Mouse (Mus musculus) liver, adult (tissue): Measurements from ENCODE around the gene Gm20388.

Experiments
- GATA4 ChIP-seq: IDR thresholded peaks from 2 replicates; pipeline ENCODE4 v1.6.1; 2014; ENCODE audit warnings: mild to moderate bottlenecking, low read length; ENCODE audit not compliant: insufficient replicate concordance

Gene Gm20388

DNA sequence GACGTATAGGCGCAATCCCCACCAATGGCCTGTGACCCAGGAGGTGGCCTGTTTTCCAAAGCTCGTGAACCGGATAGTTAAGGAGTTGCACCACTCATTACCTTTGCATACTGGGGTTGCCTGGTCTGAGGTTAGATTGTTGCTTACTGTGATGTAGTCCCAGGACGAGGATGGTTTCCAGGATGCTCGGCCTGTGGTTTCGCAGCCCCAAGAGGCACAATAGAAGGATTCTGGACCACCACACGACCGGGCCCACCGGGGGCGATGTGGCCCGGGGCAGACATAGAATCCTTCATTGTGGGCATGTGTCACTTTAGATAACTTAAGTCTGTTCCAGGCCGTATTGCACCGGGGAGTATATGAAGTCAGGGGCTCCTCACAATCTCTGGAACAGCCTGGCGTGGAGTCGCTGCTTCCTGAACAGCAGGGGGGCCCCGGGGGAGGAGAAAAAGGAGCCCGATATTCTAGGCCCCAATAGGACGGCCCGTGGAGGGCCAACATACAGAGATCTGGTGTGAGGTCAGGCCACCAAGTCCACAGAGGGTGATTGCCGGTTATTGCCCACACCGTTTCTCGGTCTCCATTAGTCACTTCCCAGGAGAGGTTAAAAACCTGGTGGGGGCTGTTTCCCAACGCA is 3517.1 kb downstream of the Gm20388 start:
- no peak for TF ChIP-seq GATA4

DNA sequence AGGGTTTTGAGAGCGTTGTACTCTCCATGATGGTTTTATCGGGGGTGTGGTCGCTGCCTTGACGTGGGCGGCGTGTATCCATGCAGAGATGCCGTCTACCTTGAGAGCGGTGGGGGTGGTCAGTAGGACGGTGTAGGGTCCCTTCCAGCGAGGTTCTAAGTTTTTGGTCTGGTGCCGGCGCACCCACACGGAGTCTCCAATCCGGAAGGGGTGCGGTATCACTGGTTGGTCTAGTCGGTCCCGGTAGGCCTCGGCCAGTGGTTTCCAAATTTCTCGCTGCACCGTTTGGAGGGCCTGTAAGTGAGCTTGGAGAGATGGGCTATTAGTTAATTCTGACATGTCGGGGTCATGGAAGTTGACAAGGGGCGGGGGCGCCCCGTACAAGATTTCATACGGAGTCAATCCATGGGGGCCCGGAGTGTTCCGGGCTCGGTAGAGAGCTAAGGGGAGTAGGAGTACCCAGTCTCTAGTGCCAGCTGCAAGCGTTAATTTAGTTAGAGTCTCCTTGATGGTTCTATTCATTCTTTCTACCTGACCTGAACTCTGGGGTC is 3517.8 kb downstream of the Gm20388 start:
- no peak for TF ChIP-seq GATA4

DNA sequence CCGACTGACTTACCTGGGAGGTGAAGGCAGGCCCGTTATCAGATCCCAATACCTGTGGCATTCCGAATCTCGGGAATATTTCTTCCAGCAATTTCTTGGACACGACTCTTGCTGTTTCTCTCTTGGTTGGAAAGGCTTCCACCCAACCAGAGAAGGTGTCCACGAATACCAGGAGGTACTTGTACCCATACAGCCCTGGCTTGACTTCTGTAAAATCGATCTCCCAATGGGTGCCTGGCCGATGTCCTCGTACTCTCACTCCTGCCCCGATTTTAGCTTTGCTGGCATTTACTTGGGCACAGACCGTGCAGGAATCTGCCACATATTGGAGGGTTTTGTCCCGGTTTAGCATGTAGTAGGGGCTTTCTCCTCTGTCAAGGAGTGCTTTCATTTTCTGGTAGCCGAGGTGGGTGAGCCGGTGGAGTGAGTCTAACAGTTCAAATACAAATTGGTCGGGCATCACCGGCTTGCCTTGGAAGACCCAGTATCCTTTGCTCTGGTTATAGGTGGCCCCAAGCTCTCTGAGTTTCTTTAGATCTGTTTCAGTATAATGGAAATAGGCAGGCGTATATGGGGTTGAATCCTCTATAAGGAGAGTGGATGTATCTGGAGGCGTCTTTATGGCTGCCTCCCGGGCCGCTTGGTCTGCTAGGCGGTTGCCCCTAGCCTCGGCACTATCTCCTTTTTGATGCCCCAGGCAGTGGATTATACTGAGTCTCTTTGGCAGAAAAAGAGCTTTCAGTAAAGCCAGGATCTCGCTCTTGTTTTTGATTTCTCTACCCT is 3518.5 kb downstream of the Gm20388 start:
- no peak for TF ChIP-seq GATA4

DNA sequence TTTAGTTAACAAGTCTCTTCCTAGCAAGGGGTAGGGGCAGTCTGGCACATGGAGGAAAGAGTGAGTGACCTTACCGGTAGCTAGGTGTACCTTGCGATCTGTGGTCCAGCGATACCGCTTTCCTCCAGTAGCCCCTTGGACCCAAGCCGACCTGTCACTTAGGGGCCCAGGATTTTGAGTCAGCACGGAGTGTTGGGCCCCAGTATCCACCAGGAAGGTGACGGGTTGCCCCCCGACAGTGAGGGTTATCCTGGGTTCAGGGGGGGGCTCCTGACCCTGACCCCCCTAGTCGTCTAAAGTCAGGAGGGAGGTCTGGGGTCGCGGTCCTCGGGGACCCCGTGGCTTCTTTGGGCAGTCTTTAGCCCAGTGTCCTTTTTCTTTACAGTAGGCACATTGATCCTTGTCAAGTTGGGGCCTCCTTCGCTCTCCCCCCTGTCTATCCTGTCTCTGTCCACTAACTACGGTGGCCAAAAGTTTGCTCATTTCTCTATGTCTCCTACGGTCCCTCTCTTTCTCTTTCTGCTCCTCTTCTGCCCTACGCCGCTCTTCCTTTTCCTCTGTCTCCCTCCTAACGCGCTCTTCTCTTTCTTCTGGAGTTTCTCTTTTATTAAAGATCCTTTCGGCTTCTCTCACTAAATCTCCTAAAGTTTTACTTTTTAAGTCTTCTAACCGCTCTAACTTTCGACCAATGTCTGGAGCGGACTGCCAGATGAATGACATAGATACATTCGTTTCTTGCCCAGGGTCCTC is 3521.2 kb downstream of the Gm20388 start:
- TF ChIP-seq GATA4: no peak

DNA sequence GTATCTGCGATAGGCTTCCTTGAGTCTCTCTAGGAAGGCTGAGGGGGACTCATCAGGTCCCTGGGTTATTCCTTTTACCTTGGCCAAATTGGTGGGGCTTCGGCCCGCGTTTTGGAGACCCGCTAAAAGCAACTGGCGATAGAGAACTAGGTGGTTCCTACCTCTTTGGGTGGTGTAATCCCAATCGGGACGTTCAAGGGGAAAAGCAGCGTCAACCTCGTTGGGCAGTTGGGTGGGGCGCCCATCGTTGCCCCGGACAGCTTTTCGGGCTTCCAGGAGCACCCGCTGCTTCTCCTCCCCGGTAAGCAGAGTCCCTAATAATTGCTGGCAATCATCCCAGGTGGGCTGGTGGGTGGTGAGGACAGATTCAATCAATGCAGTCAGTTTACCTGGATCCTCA is 3521.7 kb downstream of the Gm20388 start:
- no peak for TF ChIP-seq GATA4

DNA sequence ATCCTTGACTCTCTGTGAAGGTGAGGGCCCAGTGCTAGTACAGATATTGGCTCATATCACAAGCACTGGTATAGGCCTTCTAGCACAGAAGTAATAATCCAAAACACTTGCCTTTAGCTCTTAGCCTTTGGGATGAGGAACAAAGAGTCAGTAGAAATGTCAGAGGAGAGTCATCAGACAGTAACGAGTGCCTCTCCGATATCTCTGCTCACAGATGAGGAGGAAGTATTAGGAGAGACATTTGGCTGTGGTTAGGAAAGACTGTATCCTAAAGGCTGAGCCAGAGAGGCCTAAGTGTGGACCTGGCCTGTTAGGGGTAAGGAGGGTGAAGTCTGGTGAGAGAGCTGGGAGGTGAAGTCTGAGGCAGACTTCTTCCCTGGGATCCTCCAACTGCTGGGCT is 3531.1 kb downstream of the Gm20388 start:
- no peak for TF ChIP-seq GATA4

DNA sequence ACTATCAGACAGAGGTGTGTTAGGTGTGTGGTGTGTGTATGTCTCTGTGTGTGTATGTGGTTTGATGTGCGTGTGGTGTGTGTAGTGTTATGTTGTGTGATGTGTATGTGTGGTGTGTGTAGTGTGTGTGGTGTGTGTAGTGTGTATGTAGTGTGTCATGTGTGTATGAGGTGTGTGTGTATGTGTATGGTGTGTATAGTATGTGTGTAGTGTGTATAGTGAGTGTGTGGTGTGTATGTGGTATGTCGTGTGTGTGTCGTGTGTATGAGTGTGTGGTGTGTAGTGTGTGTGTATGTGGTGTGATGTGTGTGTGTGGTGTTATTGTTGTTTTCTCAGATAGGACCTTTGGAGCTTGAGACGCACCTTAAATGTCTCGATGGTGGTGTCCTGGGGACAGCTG is 3531.7 kb downstream of the Gm20388 start:
- TF ChIP-seq GATA4: no peak

DNA sequence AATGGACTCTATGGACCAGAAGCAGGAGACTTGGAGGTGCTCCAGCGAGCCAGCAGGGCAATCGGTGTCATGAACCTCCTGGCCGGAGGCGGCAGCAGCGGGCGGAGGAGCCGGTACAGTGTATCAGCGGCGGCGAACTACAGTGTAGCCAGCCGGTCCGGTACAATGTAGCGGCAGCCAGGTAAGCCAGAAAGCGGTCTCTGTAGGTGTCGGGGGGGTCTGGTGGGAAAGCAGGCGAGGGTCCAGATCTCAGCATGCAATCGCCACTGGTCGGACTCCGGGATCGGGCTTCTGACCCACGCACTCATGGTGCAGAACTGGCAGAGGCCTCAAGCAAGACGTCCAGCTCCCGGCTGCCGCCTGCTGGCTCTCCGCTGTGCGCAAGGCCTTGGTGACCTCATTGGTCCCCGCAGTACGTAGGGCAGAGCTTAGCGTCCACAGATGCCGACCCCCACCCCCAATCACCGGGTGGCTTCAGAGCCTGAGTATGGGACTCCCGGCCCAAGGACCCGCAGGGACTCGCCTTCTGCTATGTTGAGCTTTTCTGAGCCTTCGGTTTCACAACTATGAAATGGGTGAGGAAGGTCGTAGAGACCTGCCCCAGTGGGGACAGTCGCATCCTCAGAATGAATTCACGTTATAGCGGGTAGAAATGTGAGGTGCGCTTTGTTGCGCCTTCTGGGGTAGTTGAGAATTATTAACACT is 3532.4 kb downstream of the Gm20388 start:
- TF ChIP-seq GATA4: 0 out of 2 replicates have a peak, but pooled peaks have one; percentile 24

DNA sequence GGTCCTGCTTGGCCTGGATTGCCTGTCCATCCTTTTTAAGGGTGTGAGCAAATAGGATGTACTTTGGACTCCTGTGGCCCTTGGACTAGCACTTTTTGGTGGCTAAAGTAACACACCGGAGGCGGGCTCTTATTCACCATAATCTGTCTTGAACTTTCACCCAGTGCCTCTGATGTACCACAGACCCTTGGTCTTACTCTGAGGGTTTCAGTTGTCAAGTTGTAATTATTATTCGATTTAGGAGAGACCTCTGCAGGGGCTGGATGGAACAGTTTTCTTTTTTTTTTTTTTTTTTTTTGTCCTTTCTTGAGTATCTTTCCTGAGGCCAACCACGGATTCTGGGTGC is 3532.9 kb downstream of the Gm20388 start:
- no peak for TF ChIP-seq GATA4

DNA sequence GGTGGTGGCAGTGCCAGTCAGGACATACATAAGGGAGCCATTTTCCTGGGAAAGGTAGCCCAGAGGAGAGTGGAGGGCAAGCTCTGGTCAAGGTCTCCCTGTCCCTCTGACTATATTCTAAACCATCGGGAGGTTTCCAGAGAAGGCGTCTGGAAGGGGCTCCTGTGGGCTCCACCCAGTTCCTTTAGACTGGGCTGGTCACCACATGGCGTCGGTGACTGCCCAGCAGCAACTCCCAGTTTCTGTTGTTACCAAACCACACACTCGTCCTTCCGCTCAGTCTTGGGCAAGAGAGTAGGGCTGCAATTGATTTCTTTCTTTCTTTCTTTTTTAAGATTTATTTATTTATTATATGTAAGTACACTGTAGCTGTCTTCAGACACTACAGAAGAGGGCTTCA is 3533.5 kb downstream of the Gm20388 start:
- no peak for TF ChIP-seq GATA4

DNA sequence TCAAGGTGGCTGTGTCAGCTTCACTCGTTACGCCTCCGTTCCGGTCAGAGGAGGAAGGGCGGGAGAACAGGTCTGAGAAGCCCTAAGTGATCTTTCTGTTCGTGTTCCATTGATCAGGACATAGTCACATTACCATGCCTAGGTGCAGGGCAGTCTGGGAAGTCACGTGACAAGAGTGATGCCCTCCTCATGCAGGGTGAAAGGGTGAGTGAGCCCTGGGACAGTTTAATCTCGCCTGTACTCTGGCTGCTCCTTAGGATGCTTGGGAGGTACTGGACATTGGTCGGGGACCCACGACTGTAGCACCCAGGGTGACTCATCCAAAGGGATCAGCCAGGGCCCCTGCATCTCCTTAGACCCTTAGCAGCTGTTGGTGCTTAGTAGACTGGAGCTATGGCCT is 3535.3 kb downstream of the Gm20388 start:
- TF ChIP-seq GATA4: no peak

DNA sequence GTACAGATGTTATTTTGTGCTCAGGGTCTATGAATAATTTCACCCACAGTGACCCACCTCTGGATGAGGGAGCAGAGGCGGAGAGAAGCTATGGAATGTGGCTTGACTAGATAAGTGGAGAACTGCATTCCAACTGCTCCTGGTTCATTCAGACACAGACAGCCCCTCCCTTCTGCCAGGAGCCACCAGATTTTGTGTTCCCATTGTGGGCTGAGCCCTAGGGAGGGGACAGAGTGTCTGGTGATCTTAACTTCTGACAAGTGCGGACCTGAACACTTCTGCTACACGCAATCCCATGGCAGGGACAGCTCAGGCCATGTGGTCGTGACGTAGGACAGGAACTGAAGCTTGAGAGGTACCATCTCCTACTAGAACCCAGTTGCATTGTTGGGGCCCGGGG is 3536.2 kb downstream of the Gm20388 start:
- no peak for TF ChIP-seq GATA4

DNA sequence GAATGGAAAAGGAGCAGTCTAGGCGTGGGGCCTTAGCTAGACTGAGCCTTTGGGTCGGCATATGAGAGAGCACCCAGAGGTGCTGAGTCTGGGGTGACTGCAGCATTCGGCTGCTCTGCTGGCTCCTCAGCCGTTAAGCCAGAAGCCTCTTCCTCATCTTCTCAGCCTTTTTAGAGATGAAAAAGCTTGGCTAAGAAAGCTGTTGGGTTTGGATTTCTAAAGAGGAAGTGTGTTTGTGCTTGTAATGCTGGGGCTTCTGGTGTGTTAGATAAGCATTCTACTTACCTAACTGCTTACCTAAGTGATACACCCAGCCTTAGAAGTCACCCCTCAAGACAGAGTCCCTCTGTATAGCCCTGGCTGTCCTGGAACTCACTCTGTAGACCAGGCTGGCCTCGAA is 3540.1 kb downstream of the Gm20388 start:
- no peak for TF ChIP-seq GATA4

DNA sequence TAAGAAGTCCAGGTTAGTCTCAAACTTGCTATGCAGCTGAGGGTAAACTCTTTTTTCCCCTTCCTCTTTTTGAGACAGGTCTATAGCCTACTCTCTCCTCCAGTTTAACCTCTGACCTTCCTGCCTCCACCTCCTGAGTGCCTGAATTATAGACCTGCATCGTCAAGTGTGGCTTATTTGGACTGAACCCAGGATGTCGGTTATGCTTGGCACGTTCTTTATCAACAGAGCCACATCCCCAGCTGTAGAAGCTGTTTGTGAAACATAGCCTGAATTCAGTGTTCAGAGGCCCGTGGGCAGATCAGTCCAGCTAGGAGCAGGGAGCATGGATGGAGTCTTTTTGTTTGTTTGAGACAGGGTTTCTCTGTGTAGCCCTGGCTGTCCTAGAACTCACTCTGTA is 3541.5 kb downstream of the Gm20388 start:
- TF ChIP-seq GATA4: no peak

DNA sequence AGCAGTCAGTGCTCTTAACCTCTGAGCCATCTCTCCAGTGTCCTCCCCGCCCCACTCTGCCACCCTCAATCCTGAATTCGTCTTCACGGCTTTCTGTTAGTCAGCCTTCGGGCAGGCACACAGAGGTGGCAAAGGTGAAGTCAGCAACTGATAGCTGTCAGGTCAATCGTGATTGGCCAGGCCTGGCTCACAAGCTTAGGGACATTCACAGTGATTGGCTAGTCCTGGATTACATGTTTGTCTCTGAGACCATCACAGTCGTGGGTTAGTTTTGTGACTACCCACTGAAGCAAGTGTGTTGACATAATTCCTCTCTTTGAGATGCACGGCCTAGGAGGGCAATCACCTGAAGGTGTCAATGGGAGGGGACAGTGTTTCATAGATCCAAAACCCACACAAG is 3542.7 kb downstream of the Gm20388 start:
- TF ChIP-seq GATA4: no peak
